Mouse (Mus musculus) lung, postnatal 10 days (tissue): ENCODE measurements around the gene Wrap73.

Source experiments
- DNase-seq: peaks from one replicate; pipeline ENCODE4 v3.0.0; 2021

Gene Wrap73

GRCm38 (mm10) chr4:154186002-154186537, 43.9 kb downstream of the Wrap73 start:
- peak; percentile 64 for DNase-seq

DNA sequence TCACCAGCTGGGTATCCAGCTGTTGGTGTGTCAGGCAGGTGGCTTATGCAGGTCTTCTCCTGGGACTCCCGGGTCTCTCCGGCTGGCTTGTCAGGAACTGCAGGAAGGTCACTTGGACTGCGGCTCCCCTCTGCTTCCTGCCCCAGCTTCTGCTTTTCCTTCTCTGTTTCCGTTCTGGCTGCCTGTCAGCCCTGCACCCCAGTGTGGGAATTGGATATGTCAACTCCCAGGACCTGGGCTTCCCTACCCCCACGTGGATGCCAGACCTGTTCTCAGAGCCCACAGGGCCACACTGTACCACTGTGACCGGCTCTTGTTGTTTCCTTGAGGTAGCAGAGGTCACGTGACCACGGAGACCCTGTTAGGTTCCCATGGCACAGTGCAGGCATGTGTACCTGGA, 46.8 kb downstream of the Wrap73 start:
- peak; percentile 40 for DNase-seq

GRCm38 (mm10) chr4:154197961-154198360, 55.8 kb downstream of the Wrap73 start:
- no peak for DNase-seq

DNA sequence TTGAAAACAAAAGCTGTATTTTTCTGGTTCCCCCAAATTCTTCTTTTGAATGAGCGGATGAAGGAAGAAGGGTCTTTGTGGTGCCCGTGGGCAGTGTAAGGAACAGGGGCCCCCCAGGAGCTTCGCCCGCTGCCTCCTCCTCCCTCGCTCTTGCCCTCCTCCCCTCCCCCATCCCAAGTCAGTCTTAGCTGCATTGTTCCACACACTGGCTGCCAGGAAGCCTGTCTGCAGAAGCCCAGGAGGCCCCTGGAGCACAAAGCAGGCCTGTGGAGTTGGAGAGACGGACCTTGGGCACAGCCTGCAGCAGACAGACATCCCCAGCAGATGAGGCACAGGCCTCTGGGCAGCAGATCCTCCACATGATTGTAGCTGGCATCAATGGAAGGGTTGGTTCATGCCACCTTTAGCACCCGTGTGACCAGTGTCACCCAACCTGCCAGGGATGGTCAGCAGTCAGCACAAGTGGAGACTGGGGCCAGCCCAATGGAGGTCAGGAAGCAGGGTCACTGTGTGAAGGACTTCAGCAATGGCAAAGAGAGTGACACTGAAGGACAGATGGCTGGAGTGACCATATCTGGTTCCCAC, 56.3 kb downstream of the Wrap73 start:
- no peak for DNase-seq

GRCm38 (mm10) chr4:154201511-154201910, 59.3 kb downstream of the Wrap73 start:
- no peak for DNase-seq

DNA sequence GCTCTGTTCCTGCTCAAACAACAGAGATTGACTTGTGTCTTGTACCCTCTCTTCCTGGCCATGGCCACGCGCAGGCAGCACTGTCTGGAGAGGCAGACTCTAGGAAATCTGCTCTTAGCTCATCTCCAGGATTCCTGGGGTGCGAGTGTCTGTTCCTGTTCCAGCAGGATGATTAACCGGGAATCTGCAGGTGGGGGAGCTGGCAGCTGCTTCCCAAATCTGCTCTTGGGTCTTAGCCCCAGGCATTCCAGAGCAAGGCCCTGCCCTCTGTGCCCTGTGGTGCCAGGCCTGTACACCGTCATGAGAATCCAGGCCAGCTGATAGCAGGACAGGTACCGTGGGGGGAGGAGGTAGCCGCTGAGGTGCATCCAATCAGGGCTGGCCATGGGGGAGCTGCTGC, 62.4 kb downstream of the Wrap73 start:
- DNase-seq = no peak

DNA sequence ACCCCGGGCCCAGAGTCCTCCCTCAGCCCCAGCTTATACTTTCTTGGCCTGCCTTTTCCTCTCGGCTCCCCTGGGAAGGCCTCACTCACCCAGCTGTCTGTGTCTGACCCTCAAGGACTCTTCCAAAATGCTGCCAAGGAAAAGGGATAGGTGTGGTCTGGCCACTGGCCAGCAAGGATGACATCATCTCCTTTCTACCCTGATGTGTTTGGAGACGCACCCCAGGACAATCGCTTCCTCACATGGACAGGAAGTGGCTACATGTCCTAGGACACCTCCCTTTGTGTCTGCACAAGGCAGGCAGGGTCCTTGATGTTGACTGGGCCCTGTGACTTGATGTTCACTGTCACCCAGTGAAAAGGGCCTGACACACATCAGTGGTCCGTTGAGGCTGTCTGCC, 63.2 kb downstream of the Wrap73 start:
- peak; percentile 88 for DNase-seq

GRCm38 (mm10) chr4:154207261-154207660, 65.1 kb downstream of the Wrap73 start:
- DNase-seq = peak; percentile 74

DNA sequence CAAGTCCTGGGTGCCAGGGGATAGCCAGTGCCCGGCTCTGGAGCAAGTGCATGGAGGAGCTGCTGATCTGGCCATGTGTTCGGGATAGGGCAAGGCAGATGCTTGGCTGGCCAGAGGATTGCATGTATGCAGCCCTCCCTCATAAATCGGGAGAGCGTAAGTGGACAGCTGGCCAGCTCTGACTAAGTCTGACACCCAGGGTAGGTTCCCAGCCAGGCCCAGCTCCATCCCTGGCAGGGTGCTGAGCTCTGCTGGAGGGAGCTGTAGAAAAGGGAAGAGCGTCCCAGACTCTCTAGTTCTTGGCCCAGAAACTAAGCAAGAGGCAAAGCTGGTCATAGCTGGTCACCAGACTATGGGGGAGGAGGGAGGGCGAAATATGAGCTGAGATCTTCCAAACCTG, 66.9 kb downstream of the Wrap73 start:
- DNase-seq = peak; percentile 67

DNA sequence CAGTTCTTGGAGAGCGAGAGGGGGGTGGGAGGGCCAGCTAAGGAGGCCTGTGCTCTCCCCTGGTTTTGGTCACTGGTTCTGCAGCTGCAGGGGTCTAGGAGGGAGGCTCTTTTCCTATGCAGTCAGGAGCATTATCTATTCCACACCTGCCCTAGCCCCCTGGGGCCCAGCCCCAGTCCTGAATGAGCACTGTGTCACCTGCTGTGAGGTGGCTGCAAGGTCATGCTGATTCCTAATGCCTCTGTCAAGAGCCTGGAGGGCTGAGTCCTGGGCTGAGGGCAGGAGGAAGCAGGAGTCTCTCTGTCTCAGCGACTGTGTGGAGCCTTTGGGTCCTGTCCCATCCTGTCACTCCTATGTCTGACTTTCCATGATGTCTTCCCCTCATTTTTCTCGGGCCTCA, 67.7 kb downstream of the Wrap73 start:
- DNase-seq = no peak

- no peak for DNase-seq
These were observed 69.3 kb downstream of the Wrap73 start for GRCm38 (mm10) chr4:154211459-154211858.

- peak; percentile 68 for DNase-seq
These were observed 71.4 kb downstream of the Wrap73 start for GRCm38 (mm10) chr4:154213586-154213985.

DNA sequence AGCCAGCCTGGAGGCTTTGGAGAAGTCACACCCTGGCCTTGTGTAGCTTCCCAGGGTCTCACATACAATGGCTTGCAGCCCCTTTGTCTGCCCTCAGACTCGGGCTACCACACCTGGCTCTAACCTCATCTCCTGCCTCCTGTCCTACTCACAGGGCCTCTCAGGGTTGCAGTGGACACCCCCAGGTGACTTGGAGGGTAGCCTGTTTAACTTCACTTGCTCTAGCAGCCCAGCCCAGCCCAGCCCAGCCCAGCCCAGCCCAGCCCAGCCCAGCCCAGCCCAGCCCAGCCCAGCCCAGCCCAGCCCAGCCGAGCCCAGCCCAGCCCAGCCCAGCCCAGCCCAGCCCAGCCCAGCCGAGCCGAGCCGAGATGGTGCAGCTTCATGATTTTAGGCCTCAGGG, 71.9 kb downstream of the Wrap73 start:
- no peak for DNase-seq
